Mouse (Mus musculus) hindbrain, embryonic 15.5 days (tissue): ENCODE results near the gene Kcnq1. TPM values are rescaled to one million over a fixed set of nuclear protein-coding genes. Genes with fewer than 3 reads are reported as not detected.

Experiments used
- ATAC-seq: fragments of 200-750 bp; cut with Nextera tagmentation; 2 replicates; pipeline ENCODE4 v1.8.0; 2017; ENCODE audit warnings: low read depth, moderate number of reproducible peaks, moderate TSS enrichment; ENCODE audit not compliant: low FRiP score
- H3K27ac ChIP-seq: fragments of 300-500 bp; sonication (generic); replicated peaks from 2 replicates; pipeline ENCODE4 v1.5.1; 2015; ENCODE audit warnings: mild to moderate bottlenecking, inconsistent platforms
- H3K27me3 ChIP-seq: fragments of 300-500 bp; sonication (generic); 2 replicates; pipeline ENCODE4 v1.6.1; 2015; ENCODE audit warnings: control low read depth, inconsistent platforms
- H3K36me3 ChIP-seq: fragments of 300-500 bp; sonication (generic); 2 replicates; pipeline ENCODE4 v1.6.1; 2015; ENCODE audit warnings: control low read depth, inconsistent platforms
- H3K4me1 ChIP-seq: fragments of 300-500 bp; sonication (generic); replicated peaks from 2 replicates; pipeline ENCODE4 v1.6.1; 2015; ENCODE audit warnings: control low read depth, inconsistent platforms
- H3K4me2 ChIP-seq: fragments of 300-500 bp; sonication (generic); 2 replicates; pipeline ENCODE4 v1.6.1; 2015; ENCODE audit warnings: moderate library complexity, mild to moderate bottlenecking, inconsistent platforms
- H3K4me3 ChIP-seq: fragments of 300-500 bp; sonication (generic); 2 replicates; pipeline ENCODE4 v1.5.1; 2015; ENCODE audit warnings: mild to moderate bottlenecking, inconsistent platforms
- H3K9ac ChIP-seq: fragments of 300-500 bp; sonication (generic); 2 replicates; pipeline ENCODE4 v1.6.1; 2015; ENCODE audit warnings: inconsistent platforms
- H3K9me3 ChIP-seq: fragments of 300-500 bp; sonication (generic); 2 replicates; pipeline ENCODE4 v1.6.1; 2016; ENCODE audit warnings: control low read depth, inconsistent platforms
- WGBS: fragments of 180-500 bp; shearing (Covaris S2); methylation state at CpG from one replicate; pipeline ENCODE4 v1.1.7; 2015; 5-methylcytosine and 5-hydroxymethylcytosine counted together
- polyA plus RNA-seq: library from polyadenylated mRNA; unstranded; fragments of >200 nt; fragmentation: Nextera tagmentation; extraction: Ambion mirVana; gene quantifications from 2 replicates; pipeline ENCODE4 v1.2.1, GENCODE M21; 2015

The Kcnq1 gene
- polyA plus RNA-seq, 1 experiment from 2014 or later = 1.1 TPM

DNA sequence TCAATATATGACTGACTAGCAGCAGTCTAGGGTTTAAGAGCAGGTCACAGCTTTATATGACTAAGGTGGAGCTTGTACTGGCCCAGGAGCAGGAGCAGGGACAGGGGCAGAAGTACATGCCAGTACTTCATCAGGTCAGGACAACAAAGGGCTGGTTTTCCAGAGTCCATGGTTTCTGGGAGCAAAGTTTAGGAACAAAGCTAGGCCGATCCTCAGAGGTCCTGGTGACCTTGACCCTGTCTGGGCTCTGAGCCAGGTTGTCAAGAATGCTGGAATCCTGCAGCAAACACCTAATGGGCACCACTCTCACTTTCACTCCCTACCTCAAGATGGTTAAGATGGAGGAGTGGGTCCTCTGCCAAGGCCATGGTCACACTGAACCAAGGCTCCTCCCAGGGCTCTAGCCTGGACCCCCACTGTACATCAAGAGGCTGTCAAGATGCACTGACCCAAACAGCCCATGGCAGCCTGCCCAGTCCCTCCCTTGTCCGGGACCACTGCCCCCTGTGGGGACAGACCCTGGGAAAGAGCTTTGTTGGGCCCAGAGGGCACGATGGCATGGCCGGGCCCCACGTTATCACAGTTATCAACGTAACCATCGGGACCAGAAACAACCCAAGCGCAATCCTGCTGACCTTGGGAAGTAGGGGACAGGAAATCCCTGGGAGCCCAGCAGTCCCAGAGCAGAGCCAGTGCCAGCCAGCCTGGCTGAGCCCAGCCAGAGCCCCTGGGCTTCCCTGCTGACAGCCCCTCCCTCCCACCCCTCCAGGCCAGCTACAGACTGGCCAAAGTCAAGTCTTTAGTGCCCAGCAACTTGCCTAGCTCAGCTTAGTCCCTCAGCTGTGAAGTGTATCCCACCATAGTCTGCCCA, 259.0 kb downstream of the Kcnq1 start:
- H3K9me3 ChIP-seq = no peaks in the 10 kb centered on the region
- no peaks in the 10 kb centered on the region for H3K27me3 ChIP-seq
- no peak overlapping the region for H3K9ac ChIP-seq
- H3K4me2 ChIP-seq = no peak overlapping the region
- ATAC-seq = no peak; the same call in 1 of the 2 replicates
- H3K27ac ChIP-seq = no peak overlapping the region
- 63% methylated on average over 8 of the region's 8 CpGs for WGBS
- no peaks in the 10 kb centered on the region for H3K36me3 ChIP-seq
- peaks cover 4% of the 10 kb centered on the region for H3K4me1 ChIP-seq
- no peak overlapping the region for H3K4me3 ChIP-seq

DNA sequence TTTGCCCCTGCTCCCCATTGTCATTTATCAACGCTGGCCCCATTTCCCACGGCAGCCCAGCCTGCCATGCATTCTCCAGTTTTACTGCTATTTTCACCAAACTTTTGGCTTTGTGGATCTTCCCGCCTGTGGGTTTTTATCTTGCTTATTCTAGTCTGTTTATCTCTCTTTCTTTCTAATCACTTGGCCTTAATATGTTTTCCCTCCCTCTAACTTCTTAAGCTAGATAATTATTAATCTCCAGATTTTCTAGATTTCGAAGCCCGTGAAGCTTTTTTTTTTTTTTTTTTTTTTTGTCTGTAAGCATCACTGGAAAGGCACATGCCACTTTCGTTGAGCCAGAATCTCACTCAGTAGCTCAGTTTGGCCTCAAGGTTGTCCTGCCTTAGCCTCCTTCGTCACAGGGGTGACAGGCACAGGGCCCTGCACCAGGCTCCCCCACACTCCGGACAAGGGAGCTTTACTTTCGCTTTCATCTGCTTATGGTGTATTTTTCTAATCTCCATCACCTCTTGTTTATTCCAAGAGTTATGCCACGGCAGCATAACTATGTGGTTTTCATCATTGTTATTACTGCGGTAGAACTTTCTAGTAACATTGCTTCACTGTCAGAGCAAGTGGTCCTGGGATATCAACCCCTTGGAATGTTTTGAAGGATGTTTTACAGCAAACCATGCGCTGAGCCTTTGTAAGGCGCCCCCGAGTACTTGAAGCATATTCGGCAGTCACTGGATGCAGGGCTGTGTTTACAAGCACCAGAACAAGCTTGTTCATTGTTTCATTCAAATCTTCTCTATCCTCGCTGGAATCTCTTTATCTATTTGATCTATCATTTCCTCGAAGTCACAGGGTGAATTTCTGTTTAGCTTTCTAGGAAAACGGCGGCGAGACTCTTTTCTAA, 261.5 kb downstream of the Kcnq1 start:
- Histone ChIP-seq H3K4me2 (no peak overlapping the region), H3K9me3 (no peaks in the 10 kb centered on the region), H3K27ac (no peak overlapping the region), H3K4me1 (peaks cover 4% of the 10 kb centered on the region), H3K36me3 (no peaks in the 10 kb centered on the region), H3K4me3 (no peak overlapping the region), H3K27me3 (no peaks in the 10 kb centered on the region), H3K9ac (no peak overlapping the region)
- WGBS = 61% methylated on average over 20 of the region's 20 CpGs
- ATAC-seq = no peak

DNA sequence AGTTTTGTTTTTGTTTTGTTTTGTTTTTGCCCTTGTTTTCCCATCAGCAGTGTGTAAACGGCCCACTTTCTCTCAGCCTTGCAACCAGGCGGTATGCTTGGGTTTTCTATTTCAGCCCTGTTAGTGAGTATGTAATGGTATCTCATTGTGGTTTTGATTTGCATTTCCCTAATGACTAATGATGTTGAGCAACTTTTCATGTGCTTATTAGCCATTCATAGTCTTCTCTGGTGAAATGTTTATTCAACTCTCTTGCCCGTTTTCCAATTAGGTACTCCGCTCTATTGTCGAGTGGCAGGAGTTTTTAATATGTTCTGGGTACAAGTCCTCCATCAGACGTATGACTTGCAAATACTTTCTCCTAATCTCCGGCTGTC, 262.1 kb downstream of the Kcnq1 start:
- WGBS = 47% methylated on average over 7 of the region's 7 CpGs
- H3K4me2 ChIP-seq = no peak overlapping the region

DNA sequence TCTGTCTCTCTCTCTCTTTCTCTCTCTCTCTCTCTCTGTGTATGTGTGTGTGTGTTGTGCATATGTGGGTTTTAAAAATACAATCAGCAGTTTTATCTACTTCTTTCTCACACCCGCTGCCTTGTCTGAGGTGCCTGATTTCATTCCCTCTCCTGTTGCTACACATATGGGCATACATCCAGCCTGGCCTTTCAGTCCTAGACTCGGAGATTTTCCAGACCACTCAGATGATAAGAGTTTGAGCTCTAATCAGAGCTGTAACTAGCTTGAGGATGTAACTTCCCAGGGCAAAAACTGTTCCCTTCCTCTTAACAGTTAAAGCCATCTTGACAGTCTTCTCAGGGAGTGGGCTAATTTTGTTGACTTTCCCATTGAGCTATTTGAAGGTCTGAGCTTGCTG, 265.2 kb downstream of the Kcnq1 start:
- Histone ChIP-seq H3K4me1 (no peaks in the 10 kb centered on the region; the same call in 1 of the 2 replicates), H3K36me3 (no peaks in the 10 kb centered on the region), H3K9ac (no peak overlapping the region), H3K27me3 (no peaks in the 10 kb centered on the region), H3K27ac (no peak overlapping the region), H3K4me3 (no peak overlapping the region), H3K4me2 (no peak overlapping the region), H3K9me3 (no peaks in the 10 kb centered on the region)
- 83% methylated on average over 2 of the region's 2 CpGs for WGBS
- ATAC-seq = no peak

More for the DNA sequence above, 262.1 kb downstream of the Kcnq1 start:
- Histone ChIP-seq H3K9ac (no peak overlapping the region), H3K4me1 (peaks cover 4% of the 10 kb centered on the region), H3K9me3 (no peaks in the 10 kb centered on the region), H3K4me3 (no peak overlapping the region), H3K27me3 (no peaks in the 10 kb centered on the region), H3K27ac (no peak overlapping the region), H3K36me3 (no peaks in the 10 kb centered on the region)
- no peak for ATAC-seq

DNA sequence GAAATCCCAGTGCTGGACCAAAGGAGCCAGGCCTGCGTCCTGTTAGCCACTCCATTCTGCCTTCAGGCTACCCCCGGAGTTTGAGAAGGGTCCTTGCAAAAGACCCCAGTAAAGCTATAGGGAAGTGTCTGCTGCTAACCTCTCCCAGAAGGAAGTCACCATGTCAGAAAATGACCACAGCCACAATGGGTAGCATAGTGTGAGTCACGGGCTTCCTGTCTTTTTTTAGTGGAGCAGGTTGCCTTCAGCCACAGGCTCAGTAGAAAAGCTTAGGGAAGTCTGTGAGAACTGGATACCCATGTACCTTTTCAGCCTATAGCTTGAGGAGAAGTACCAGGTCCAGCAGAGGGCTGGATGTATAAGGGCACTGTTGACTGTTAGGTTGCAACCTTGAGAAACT, 267.1 kb downstream of the Kcnq1 start:
- H3K9me3 ChIP-seq = no peaks in the 10 kb centered on the region
- no peak overlapping the region for H3K4me3 ChIP-seq
- no peak overlapping the region for H3K9ac ChIP-seq
- no peaks in the 10 kb centered on the region for H3K4me1 ChIP-seq
- no peak overlapping the region for H3K27ac ChIP-seq
- no peak overlapping the region for H3K4me2 ChIP-seq
- 83% methylated on average over 3 of the region's 3 CpGs for WGBS
- no peaks in the 10 kb centered on the region for H3K27me3 ChIP-seq
- ATAC-seq = no peak
- H3K36me3 ChIP-seq = no peaks in the 10 kb centered on the region

DNA sequence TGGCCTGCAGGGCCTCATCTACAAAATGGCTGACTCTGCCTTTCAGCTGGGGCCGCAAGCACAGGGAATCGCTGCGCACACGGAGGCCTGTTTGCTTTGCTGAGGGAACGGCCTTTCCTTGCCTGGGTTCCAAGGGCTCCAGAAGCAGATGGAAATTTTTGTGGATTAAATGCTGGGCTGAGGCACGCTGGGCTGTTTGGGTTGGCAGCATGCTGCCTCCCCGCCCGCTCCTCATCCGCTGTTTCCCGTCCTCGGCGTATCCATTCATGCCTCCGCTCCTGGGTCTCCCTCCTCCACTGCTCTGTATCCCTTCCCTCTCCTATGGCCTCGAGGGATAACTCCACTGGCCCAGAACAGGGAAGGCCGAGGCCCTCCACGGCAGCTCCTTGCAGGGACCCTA, 269.8 kb downstream of the Kcnq1 start:
- no peaks in the 10 kb centered on the region for H3K9me3 ChIP-seq
- no peaks in the 10 kb centered on the region for H3K4me1 ChIP-seq
- ATAC-seq = no peak
- 83% methylated on average over 16 of the region's 16 CpGs for WGBS
- no peak overlapping the region for H3K27ac ChIP-seq
- no peak overlapping the region for H3K4me2 ChIP-seq
- no peaks in the 10 kb centered on the region for H3K27me3 ChIP-seq
- H3K4me3 ChIP-seq = no peak overlapping the region
- no peak overlapping the region for H3K9ac ChIP-seq
- no peaks in the 10 kb centered on the region for H3K36me3 ChIP-seq

DNA sequence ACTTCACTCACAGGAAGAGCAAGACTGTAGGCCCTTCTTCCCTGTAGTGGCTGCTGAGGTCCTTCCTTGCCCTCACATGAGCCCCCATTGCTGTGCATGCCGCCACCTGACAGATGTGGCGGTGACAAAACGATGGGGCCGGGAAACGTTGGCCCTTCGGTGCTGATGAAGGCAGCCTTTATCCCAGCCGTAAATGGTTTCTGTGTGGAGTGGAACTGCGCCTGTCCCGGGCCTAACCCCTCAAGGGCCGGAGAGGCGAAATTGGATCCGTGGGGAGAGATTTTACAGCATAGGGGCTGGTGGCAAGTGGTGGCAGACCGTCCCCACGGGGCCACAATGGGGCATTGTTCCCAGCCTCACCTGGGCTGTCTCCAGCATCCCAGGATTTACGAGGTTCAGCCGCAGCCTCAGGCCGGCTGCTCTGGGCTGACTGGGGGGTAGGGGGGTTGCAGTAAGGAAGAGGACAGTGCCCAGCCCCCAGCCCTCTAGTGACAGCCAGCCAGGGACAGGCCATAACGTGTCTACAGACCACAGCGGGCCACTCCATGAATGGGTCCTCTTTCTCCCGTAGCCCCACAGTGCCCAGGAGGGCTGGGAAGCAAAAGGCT, 274.4 kb downstream of the Kcnq1 start:
- no peak overlapping the region for H3K27ac ChIP-seq
- ATAC-seq = no peak
- H3K4me1 ChIP-seq = no peaks in the 10 kb centered on the region
- H3K9me3 ChIP-seq = no peaks in the 10 kb centered on the region
- H3K36me3 ChIP-seq = no peaks in the 10 kb centered on the region
- H3K27me3 ChIP-seq = no peaks in the 10 kb centered on the region
- WGBS = 75% methylated on average over 20 of the region's 20 CpGs
- H3K9ac ChIP-seq = no peak overlapping the region
- H3K4me3 ChIP-seq = no peak overlapping the region
- H3K4me2 ChIP-seq = no peak overlapping the region

DNA sequence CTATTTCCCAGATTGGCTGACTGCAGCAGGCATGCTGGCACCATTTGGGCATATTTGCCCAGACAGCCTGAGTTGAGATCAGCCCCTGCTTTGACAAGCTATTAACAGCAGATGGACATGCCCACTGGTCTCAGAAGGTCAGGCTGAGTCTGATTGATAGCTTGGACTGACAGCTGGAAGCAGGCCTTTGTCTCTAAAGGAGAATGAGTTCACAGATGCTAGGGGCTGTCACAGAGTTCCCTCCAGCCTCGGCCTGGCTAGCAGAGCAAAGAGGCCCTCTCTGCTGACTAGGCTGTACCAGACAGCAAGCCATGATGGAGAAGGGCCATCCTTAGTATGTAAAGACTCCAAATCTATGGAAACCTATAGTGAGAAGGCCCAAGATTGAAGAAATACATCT, 280.5 kb downstream of the Kcnq1 start:
- Histone ChIP-seq H3K9ac (no peak overlapping the region), H3K9me3 (no peaks in the 10 kb centered on the region), H3K36me3 (no peaks in the 10 kb centered on the region), H3K27me3 (no peaks in the 10 kb centered on the region), H3K27ac (no peak overlapping the region), H3K4me3 (no peak overlapping the region), H3K4me2 (no peak overlapping the region), H3K4me1 (peaks cover 22% of the 10 kb centered on the region)
- WGBS = 5% methylated on average over 1 of the region's 1 CpGs
- ATAC-seq = no peak

DNA sequence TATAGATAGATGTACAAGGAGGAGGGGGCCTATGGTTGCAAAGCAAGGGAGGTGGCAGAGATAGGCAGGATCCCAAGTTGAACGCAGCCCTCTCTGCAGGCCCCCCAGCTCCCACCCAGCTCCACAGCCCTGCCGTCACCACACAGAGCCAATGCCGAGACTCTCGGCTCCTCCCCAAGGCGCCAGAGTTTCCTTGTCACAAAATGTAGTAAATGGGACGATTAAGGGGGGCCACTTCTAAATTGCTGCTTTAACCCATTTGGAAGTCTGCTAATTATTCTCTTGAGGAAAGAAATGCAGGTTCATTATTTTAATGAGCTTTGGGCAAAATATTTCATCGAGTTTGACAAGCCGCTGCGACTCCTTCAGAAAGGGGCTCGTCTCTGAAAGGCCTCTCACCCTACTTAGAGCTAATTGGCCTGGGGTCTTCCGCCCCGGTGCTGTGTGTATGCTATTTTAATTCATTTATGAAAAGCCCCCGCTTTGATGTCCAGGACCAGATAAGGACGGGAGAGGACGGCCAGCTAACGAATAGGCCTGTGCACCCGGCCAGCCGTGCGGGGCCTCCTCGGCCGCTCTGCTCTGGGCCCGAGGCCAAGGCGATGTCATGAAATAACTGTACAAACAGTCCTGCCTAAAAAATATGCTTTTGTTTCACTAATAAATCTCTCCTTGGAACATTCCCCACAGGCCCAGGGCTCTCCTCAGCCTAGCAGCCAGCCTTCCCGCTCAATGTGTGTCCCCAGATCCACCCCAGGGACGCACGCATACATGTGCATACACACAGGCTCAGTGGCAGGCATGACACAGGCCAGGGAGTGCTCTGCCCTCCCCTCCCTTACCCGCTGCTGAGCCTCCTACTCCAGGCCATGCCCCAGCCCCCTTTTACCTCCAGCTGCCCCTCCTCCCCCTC, 282.9 kb downstream of the Kcnq1 start:
- H3K27ac ChIP-seq = peak overlapping the region; percentile 58; the same call in 1 of the 2 replicates
- ATAC-seq = peak; percentile 76
- H3K4me1 ChIP-seq = peaks cover 22% of the 10 kb centered on the region
- no peaks in the 10 kb centered on the region for H3K9me3 ChIP-seq
- 27% methylated on average over 27 of the region's 27 CpGs for WGBS
- no peaks in the 10 kb centered on the region for H3K27me3 ChIP-seq
- no peak overlapping the region; the same call in 1 of the 2 replicates for H3K4me2 ChIP-seq
- H3K4me3 ChIP-seq = no peak overlapping the region
- H3K9ac ChIP-seq = no peak overlapping the region
- no peaks in the 10 kb centered on the region for H3K36me3 ChIP-seq

DNA sequence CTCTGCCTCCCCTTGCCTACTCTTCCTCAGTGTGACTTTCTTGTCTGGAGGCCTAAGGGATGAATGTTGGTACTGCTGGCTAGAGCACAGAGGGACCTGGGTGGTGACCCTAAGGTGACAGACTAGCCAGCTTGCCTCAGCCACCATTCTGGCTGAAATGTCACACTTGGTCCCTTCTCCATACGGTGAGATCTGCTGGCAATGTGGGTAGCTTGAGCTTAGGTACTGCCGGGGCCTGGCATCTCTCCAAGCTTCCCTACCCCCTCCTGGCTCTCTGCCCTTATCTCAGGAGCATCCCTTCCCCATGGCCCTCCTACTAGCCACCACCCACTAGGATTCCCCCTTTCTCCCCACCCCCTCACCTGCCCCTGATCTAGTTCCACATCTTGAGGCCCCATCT, 283.7 kb downstream of the Kcnq1 start:
- 48% methylated on average over 2 of the region's 2 CpGs for WGBS
- Histone ChIP-seq H3K27ac (peak overlapping the region; percentile 58; the same call in 1 of the 2 replicates), H3K4me1 (peaks cover 22% of the 10 kb centered on the region), H3K27me3 (no peaks in the 10 kb centered on the region), H3K9ac (no peak overlapping the region), H3K9me3 (no peaks in the 10 kb centered on the region), H3K4me2 (no peak overlapping the region), H3K36me3 (no peaks in the 10 kb centered on the region), H3K4me3 (no peak overlapping the region)
- ATAC-seq = peak; percentile 60; the same call in 1 of the 2 replicates

DNA sequence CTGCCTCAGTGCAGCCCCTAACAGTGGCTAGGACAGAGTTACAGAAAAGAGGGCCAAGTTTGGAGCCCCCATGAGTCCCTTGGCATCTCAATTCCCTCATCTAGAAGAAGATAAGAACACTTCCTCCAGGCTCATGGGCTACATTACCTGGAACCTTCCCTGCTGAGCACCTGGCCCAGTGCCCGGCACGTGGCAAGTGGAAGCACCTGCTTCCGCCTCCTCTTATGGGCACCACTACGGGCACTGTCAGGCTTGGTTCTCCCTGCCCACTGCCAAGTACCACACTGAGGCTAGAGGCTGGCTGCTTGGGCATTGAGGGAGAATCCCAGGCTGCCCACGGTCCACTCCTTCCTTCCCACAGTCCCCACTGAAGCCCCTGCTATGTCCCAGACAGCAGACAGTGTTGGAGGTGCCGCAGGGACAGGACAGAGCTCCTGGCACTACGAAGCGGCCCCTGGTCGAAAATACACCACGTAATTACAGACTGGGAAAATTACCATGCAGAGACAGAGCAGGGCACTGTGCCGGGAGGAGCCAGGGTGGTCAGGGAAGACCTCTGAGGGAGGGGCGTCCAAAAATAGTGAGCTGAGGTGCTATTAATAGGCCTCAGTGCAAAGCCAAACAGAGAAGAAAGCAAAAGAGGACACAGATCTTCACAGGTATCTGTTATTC, 284.3 kb downstream of the Kcnq1 start:
- Histone ChIP-seq H3K9ac (no peak overlapping the region), H3K9me3 (no peaks in the 10 kb centered on the region), H3K4me2 (no peak overlapping the region), H3K4me3 (no peak overlapping the region), H3K4me1 (peaks cover 22% of the 10 kb centered on the region), H3K27ac (no peak overlapping the region), H3K36me3 (no peaks in the 10 kb centered on the region), H3K27me3 (no peaks in the 10 kb centered on the region)
- no peak for ATAC-seq
- whole genome bisulfite sequencing = 73% methylated on average over 12 of the region's 12 CpGs
